Mouse (Mus musculus) midbrain, embryonic 15.5 days (tissue): Measurements from ENCODE around the gene Hapln1. TPM values are rescaled to one million over a fixed set of nuclear protein-coding genes. Genes with fewer than 3 reads are reported as not detected.
A peak's percentile ranks its signal among the peaks of the same experiment; 100 is the strongest.

Experiments used
- ATAC-seq: fragments of 200-750 bp; cut with Nextera tagmentation; replicated peaks from 2 replicates; pipeline ENCODE4 v1.8.0; 2017; ENCODE audit warnings: moderate TSS enrichment
- H3K27ac ChIP-seq: fragments of 300-500 bp; sonication (generic); 2 replicates; pipeline ENCODE4 v1.5.1; 2015; ENCODE audit warnings: mild to moderate bottlenecking, inconsistent platforms
- H3K27me3 ChIP-seq: fragments of 300-500 bp; sonication (generic); replicated peaks from 2 replicates; pipeline ENCODE4 v1.6.1; 2015; ENCODE audit warnings: inconsistent platforms
- H3K36me3 ChIP-seq: fragments of 300-500 bp; sonication (generic); replicated peaks from 2 replicates; pipeline ENCODE4 v1.6.1; 2015; ENCODE audit warnings: inconsistent platforms
- H3K4me1 ChIP-seq: fragments of 300-500 bp; sonication (generic); 2 replicates; pipeline ENCODE4 v1.6.1; 2015; ENCODE audit warnings: inconsistent platforms
- H3K4me2 ChIP-seq: fragments of 300-500 bp; sonication (generic); 2 replicates; pipeline ENCODE4 v1.6.1; 2015; ENCODE audit warnings: inconsistent platforms, mild to moderate bottlenecking, moderate library complexity
- H3K4me3 ChIP-seq: fragments of 300-500 bp; sonication (generic); 2 replicates; pipeline ENCODE4 v1.5.1; 2015; ENCODE audit warnings: mild to moderate bottlenecking, inconsistent platforms
- H3K9ac ChIP-seq: fragments of 300-500 bp; sonication (generic); 2 replicates; pipeline ENCODE4 v1.6.1; 2015; ENCODE audit warnings: mild to moderate bottlenecking, inconsistent platforms
- H3K9me3 ChIP-seq: fragments of 300-500 bp; sonication (generic); 2 replicates; pipeline ENCODE4 v1.6.1; 2016; ENCODE audit warnings: inconsistent platforms
- WGBS: fragments of 180-500 bp; shearing (Covaris S2); methylation state at CpG from one replicate; pipeline ENCODE4 v1.1.7; 2015; ENCODE audit warnings: mixed read lengths; 5-methylcytosine and 5-hydroxymethylcytosine counted together
- polyA plus RNA-seq: library from polyadenylated mRNA; unstranded; fragments of >200 nt; fragmentation: Nextera tagmentation; extraction: Ambion mirVana; gene quantifications from 2 replicates; pipeline ENCODE4 v1.2.1, GENCODE M21; 2015

Hapln1 gene
- polyA plus RNA-seq, result 0.56 and 0.62 TPM in 2 replicates

GRCm38 (mm10) chr13:89539205-89539886, at the start of gene Hapln1:
Hapln1 (plus strand) TSS chr13:89539796.
- ATAC-seq, result peak; percentile 89
- Histone ChIP-seq H3K9ac (peak within 1 kb of the TSS; percentile 66), H3K4me1 (peaks cover 7% of the 10 kb centered on the region), H3K27me3 (no peaks in the 10 kb centered on the region), H3K27ac (no peak within 1 kb of the TSS), H3K9me3 (no peaks in the 10 kb centered on the region), H3K36me3 (no peaks in the 10 kb centered on the region), H3K4me2 (peak within 1 kb of the TSS; percentile 96), H3K4me3 (peak within 1 kb of the TSS; percentile 58)
- under 1% methylated on average over 28 of the region's 29 CpGs for WGBS

- ATAC-seq, result no peak
- Histone ChIP-seq H3K4me2 (no peak overlapping the region), H3K4me1 (no peaks in the 10 kb centered on the region), H3K4me3 (no peak overlapping the region), H3K27me3 (no peaks in the 10 kb centered on the region), H3K9ac (no peak overlapping the region), H3K9me3 (no peaks in the 10 kb centered on the region), H3K36me3 (no peaks in the 10 kb centered on the region), H3K27ac (no peak overlapping the region)
Observed at GRCm38 (mm10) chr13:89493169-89493568, 46.4 kb upstream of the Hapln1 start.

- Histone ChIP-seq H3K36me3 (no peaks in the 10 kb centered on the region), H3K27me3 (no peaks in the 10 kb centered on the region), H3K27ac (no peak overlapping the region), H3K4me2 (no peak overlapping the region), H3K4me3 (no peak overlapping the region), H3K9ac (no peak overlapping the region), H3K9me3 (no peaks in the 10 kb centered on the region), H3K4me1 (no peaks in the 10 kb centered on the region)
- WGBS, result 56% methylated on average over 6 of the region's 6 CpGs
- no peak for ATAC-seq
Observed at GRCm38 (mm10) chr13:89493678-89494077, 45.9 kb upstream of the Hapln1 start.

- H3K4me3 ChIP-seq, result no peak overlapping the region
- no peak for ATAC-seq
- 87% methylated on average over 2 of the region's 2 CpGs for WGBS
Observed at GRCm38 (mm10) chr13:89496569-89496968, 43.0 kb upstream of the Hapln1 start.

GRCm38 (mm10) chr13:89499419-89499818, 40.2 kb upstream of the Hapln1 start:
- no peak overlapping the region for H3K4me2 ChIP-seq
- no peak overlapping the region for H3K27ac ChIP-seq
- 46% methylated on average over 1 of the region's 1 CpGs for WGBS
- no peaks in the 10 kb centered on the region for H3K27me3 ChIP-seq
- H3K4me1 ChIP-seq, result no peaks in the 10 kb centered on the region
- H3K9me3 ChIP-seq, result no peaks in the 10 kb centered on the region
- H3K36me3 ChIP-seq, result no peaks in the 10 kb centered on the region
- ATAC-seq, result peak; percentile 58; the same call in 1 of the 2 replicates
- H3K4me3 ChIP-seq, result no peak overlapping the region
- no peak overlapping the region for H3K9ac ChIP-seq

More at GRCm38 (mm10) chr13:89496569-89496968, 43.0 kb upstream of the Hapln1 start:
- H3K4me2 ChIP-seq, result no peak overlapping the region
- no peak overlapping the region for H3K27ac ChIP-seq
- no peaks in the 10 kb centered on the region for H3K27me3 ChIP-seq
- no peaks in the 10 kb centered on the region for H3K4me1 ChIP-seq
- no peaks in the 10 kb centered on the region for H3K9me3 ChIP-seq
- no peaks in the 10 kb centered on the region for H3K36me3 ChIP-seq
- H3K9ac ChIP-seq, result no peak overlapping the region

GRCm38 (mm10) chr13:89521507-89521908, 18.1 kb upstream of the Hapln1 start:
- no peak for ATAC-seq
- H3K27ac ChIP-seq, result no peak overlapping the region

GRCm38 (mm10) chr13:89528716-89529115, 10.9 kb upstream of the Hapln1 start:
- no peak overlapping the region for H3K27ac ChIP-seq
- no peak for ATAC-seq
- 8% methylated on average over 1 of the region's 1 CpGs for WGBS

More at GRCm38 (mm10) chr13:89521507-89521908, 18.1 kb upstream of the Hapln1 start:
- Histone ChIP-seq H3K4me3 (no peak overlapping the region), H3K4me2 (no peak overlapping the region), H3K9me3 (no peaks in the 10 kb centered on the region), H3K9ac (no peak overlapping the region), H3K27me3 (no peaks in the 10 kb centered on the region), H3K36me3 (no peaks in the 10 kb centered on the region), H3K4me1 (no peaks in the 10 kb centered on the region)

GRCm38 (mm10) chr13:89530386-89530785, 9.2 kb upstream of the Hapln1 start:
- no peak overlapping the region for H3K27ac ChIP-seq
- no peaks in the 10 kb centered on the region for H3K27me3 ChIP-seq
- H3K4me2 ChIP-seq, result no peak overlapping the region
- H3K9me3 ChIP-seq, result no peaks in the 10 kb centered on the region
- no peak overlapping the region for H3K4me3 ChIP-seq
- 85% methylated on average over 2 of the region's 2 CpGs for whole genome bisulfite sequencing
- no peak overlapping the region for H3K9ac ChIP-seq
- no peaks in the 10 kb centered on the region for H3K36me3 ChIP-seq
- ATAC-seq, result no peak
- H3K4me1 ChIP-seq, result no peaks in the 10 kb centered on the region

More at GRCm38 (mm10) chr13:89528716-89529115, 10.9 kb upstream of the Hapln1 start:
- Histone ChIP-seq H3K4me1 (no peaks in the 10 kb centered on the region), H3K36me3 (no peaks in the 10 kb centered on the region), H3K9ac (no peak overlapping the region), H3K9me3 (no peaks in the 10 kb centered on the region), H3K4me2 (no peak overlapping the region), H3K4me3 (no peak overlapping the region), H3K27me3 (no peaks in the 10 kb centered on the region)

GRCm38 (mm10) chr13:89539887-89540264, 280 bp downstream of the Hapln1 start:
- no peak; the same call in 1 of the 2 replicates for ATAC-seq
- Histone ChIP-seq H3K9me3 (no peaks in the 10 kb centered on the region), H3K9ac (no peak overlapping the region), H3K4me3 (peak overlapping the region; percentile 58), H3K27me3 (no peaks in the 10 kb centered on the region), H3K27ac (no peak overlapping the region), H3K4me2 (peak overlapping the region; percentile 96), H3K4me1 (peaks cover 7% of the 10 kb centered on the region), H3K36me3 (no peaks in the 10 kb centered on the region)
- 51% methylated on average over 11 of the region's 11 CpGs for WGBS

- Histone ChIP-seq H3K27me3 (no peaks in the 10 kb centered on the region), H3K9me3 (no peaks in the 10 kb centered on the region), H3K4me1 (peaks cover 7% of the 10 kb centered on the region), H3K4me3 (no peak overlapping the region), H3K9ac (no peak overlapping the region), H3K36me3 (no peaks in the 10 kb centered on the region), H3K4me2 (no peak overlapping the region), H3K27ac (no peak overlapping the region)
- 50% methylated on average over 11 of the region's 11 CpGs for WGBS
- no peak; the same call in 1 of the 2 replicates for ATAC-seq
Observed at GRCm38 (mm10) chr13:89540301-89540982, 846 bp downstream of the Hapln1 start.

- 1% methylated on average over 3 of the region's 3 CpGs for WGBS
- peak; percentile 68; the same call in 1 of the 2 replicates for ATAC-seq
- Histone ChIP-seq H3K4me3 (no peak overlapping the region), H3K4me2 (no peak overlapping the region), H3K9ac (no peak overlapping the region), H3K36me3 (no peaks in the 10 kb centered on the region), H3K27me3 (no peaks in the 10 kb centered on the region), H3K27ac (no peak overlapping the region), H3K4me1 (peaks cover 7% of the 10 kb centered on the region; the same call in 1 of the 2 replicates), H3K9me3 (no peaks in the 10 kb centered on the region)
Observed at GRCm38 (mm10) chr13:89543003-89543402, 3.4 kb downstream of the Hapln1 start.

GRCm38 (mm10) chr13:89548203-89548740, 8.7 kb downstream of the Hapln1 start:
- no peak for ATAC-seq
- H3K4me2 ChIP-seq, result no peak overlapping the region
- no peak overlapping the region for H3K27ac ChIP-seq
- no peaks in the 10 kb centered on the region for H3K27me3 ChIP-seq
- WGBS, result 13% methylated on average over 2 of the region's 2 CpGs
- H3K9me3 ChIP-seq, result no peaks in the 10 kb centered on the region
- H3K4me3 ChIP-seq, result no peak overlapping the region
- no peak overlapping the region for H3K9ac ChIP-seq
- no peaks in the 10 kb centered on the region for H3K4me1 ChIP-seq
- no peaks in the 10 kb centered on the region for H3K36me3 ChIP-seq
